Mouse (Mus musculus): ENCODE results near the gene Klc2.

DNA sequence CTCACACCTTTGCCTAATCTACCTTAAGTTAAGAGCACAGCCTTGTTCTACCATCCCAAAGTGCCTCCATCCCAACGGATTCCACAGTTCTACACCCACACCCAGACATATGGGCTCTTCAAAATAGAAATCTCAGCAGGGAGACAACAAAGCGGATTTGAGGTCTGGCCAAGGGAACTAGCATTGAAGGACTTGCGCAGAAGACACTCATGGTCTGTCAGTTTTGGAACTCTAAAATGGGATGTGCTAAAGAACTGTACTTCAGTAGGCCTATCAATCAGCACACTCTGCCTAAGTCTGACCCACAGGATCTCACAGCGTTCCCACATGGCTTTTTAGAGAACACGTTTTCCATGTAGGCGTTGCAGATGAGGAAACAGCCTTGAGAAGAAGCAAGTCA is 32.0 kb upstream of the Klc2 start:
- TF ChIP-seq CTCF (IDR thresholded peaks at IDR 0.05; ENCODE audit: borderline replicate concordance, extremely low read depth, insufficient read depth, insufficient read length): no peak
- TF ChIP-seq POLR2A (IDR thresholded peaks at IDR 0.05; ENCODE audit: borderline replicate concordance, extremely low read depth, insufficient read depth, insufficient read length, poor library complexity, severe bottlenecking): no peak

Measured in brain, embryonic 14.5 days (tissue).